Mouse (Mus musculus): ENCODE measurements around the gene Pbxip1.

The Pbxip1 gene

GRCm38 (mm10) chr3:89486916-89487702 lies 50.6 kb downstream of the Pbxip1 start:
- no peak for DNase-seq

- no peak for DNase-seq
Observed at GRCm38 (mm10) chr3:89490790-89491189, 54.3 kb downstream of the Pbxip1 start.

- no peak for DNase-seq
Observed at GRCm38 (mm10) chr3:89491559-89491958, 55.1 kb downstream of the Pbxip1 start.

- no peak for DNase-seq
Observed at GRCm38 (mm10) chr3:89492701-89493151, 56.2 kb downstream of the Pbxip1 start.

- no peak for DNase-seq
Observed at GRCm38 (mm10) chr3:89494630-89495029, 58.1 kb downstream of the Pbxip1 start.

GRCm38 (mm10) chr3:89496366-89496765 lies 59.9 kb downstream of the Pbxip1 start:
- no peak for DNase-seq

GRCm38 (mm10) chr3:89499696-89500095 lies 63.2 kb downstream of the Pbxip1 start:
- no peak for DNase-seq
